Mouse (Mus musculus): ENCODE measurements around the gene Pigc. TPM values are rescaled to one million over a fixed set of nuclear protein-coding genes. Genes with fewer than 3 reads are reported as not detected.

Gene Pigc
- polyA plus RNA-seq, 1 experiment from 2014 or later, result 31.7 TPM

GRCm38 (mm10) chr1:161967936-161968335, 1.1 kb upstream of the Pigc start:
- Histone ChIP-seq H3K27ac (ENCODE audit: low read length) (no peak overlapping the region), H3K4me2 (ENCODE audit: low read depth, low read length) (no peak overlapping the region), H3K36me3 (ENCODE audit: control insufficient read depth, insufficient read depth) (peaks cover 7% of the 10 kb centered on the region; the same call in 1 of the 2 replicates), H3K4me3 (ENCODE audit: low read length) (no peak overlapping the region), H3K4me1 (ENCODE audit: control insufficient read depth, insufficient read depth, low read length) (peaks cover 15% of the 10 kb centered on the region), H3K9ac (ENCODE audit: low read length) (no peak overlapping the region), H3K9me3 (replicated peaks; ENCODE audit: control insufficient read depth, low read length) (no peaks in the 10 kb centered on the region), H3K27me3 (ENCODE audit: control insufficient read depth, insufficient read depth, low read length) (no peaks in the 10 kb centered on the region)
- WGBS, result 53% methylated on average over 2 of the region's 2 CpGs
- no peak for ATAC-seq (replicated peaks; ENCODE audit: extremely low read depth, insufficient read depth, low FRiP score)

- Histone ChIP-seq H3K4me1 (ENCODE audit: control insufficient read depth, insufficient read depth, low read length) (peaks cover 15% of the 10 kb centered on the region), H3K27ac (ENCODE audit: low read length) (no peak overlapping the region), H3K9me3 (replicated peaks; ENCODE audit: control insufficient read depth, low read length) (no peaks in the 10 kb centered on the region), H3K9ac (ENCODE audit: low read length) (no peak overlapping the region), H3K4me3 (ENCODE audit: low read length) (no peak overlapping the region), H3K36me3 (ENCODE audit: control insufficient read depth, insufficient read depth) (peaks cover 7% of the 10 kb centered on the region; the same call in 1 of the 2 replicates), H3K4me2 (ENCODE audit: low read depth, low read length) (no peak overlapping the region), H3K27me3 (ENCODE audit: control insufficient read depth, insufficient read depth, low read length) (no peaks in the 10 kb centered on the region)
- 94% methylated on average over 9 of the region's 9 CpGs for WGBS
- no peak for ATAC-seq (replicated peaks; ENCODE audit: extremely low read depth, insufficient read depth, low FRiP score)
Observed at GRCm38 (mm10) chr1:161970874-161971273, 1.9 kb downstream of the Pigc start.

GRCm38 (mm10) chr1:161972233-161972632, 3.2 kb downstream of the Pigc start:
- Histone ChIP-seq H3K4me1 (ENCODE audit: control insufficient read depth, insufficient read depth, low read length) (peaks cover 15% of the 10 kb centered on the region), H3K36me3 (ENCODE audit: control insufficient read depth, insufficient read depth) (peaks cover 7% of the 10 kb centered on the region; the same call in 1 of the 2 replicates), H3K9me3 (replicated peaks; ENCODE audit: control insufficient read depth, low read length) (no peaks in the 10 kb centered on the region), H3K4me2 (ENCODE audit: low read depth, low read length) (no peak overlapping the region), H3K27ac (ENCODE audit: low read length) (no peak overlapping the region), H3K27me3 (ENCODE audit: control insufficient read depth, insufficient read depth, low read length) (no peaks in the 10 kb centered on the region), H3K9ac (ENCODE audit: low read length) (no peak overlapping the region), H3K4me3 (ENCODE audit: low read length) (no peak overlapping the region)
- 85% methylated on average over 8 of the region's 8 CpGs for WGBS
- ATAC-seq (replicated peaks; ENCODE audit: extremely low read depth, insufficient read depth, low FRiP score), result no peak

GRCm38 (mm10) chr1:161976255-161977182, 7.5 kb downstream of the Pigc start:
- H3K9me3 ChIP-seq (replicated peaks; ENCODE audit: control insufficient read depth, low read length), result no peaks in the 10 kb centered on the region
- H3K9ac ChIP-seq (ENCODE audit: low read length), result no peak overlapping the region
- 41% methylated on average over 16 of the region's 16 CpGs for WGBS
- no peak overlapping the region for H3K4me2 ChIP-seq (ENCODE audit: low read depth, low read length)
- no peak overlapping the region for H3K27ac ChIP-seq (ENCODE audit: low read length)
- H3K36me3 ChIP-seq (ENCODE audit: control insufficient read depth, insufficient read depth), result no peaks in the 10 kb centered on the region
- peak; percentile 73 for ATAC-seq (replicated peaks; ENCODE audit: extremely low read depth, insufficient read depth, low FRiP score)
- H3K4me1 ChIP-seq (ENCODE audit: control insufficient read depth, insufficient read depth, low read length), result no peaks in the 10 kb centered on the region
- no peak overlapping the region for H3K4me3 ChIP-seq (ENCODE audit: low read length)
- H3K27me3 ChIP-seq (ENCODE audit: control insufficient read depth, insufficient read depth, low read length), result no peaks in the 10 kb centered on the region

- no peaks in the 10 kb centered on the region for H3K4me1 ChIP-seq (ENCODE audit: control insufficient read depth, insufficient read depth, low read length)
- 73% methylated on average over 4 of the region's 4 CpGs for WGBS
- H3K36me3 ChIP-seq (ENCODE audit: control insufficient read depth, insufficient read depth), result no peaks in the 10 kb centered on the region
- no peaks in the 10 kb centered on the region for H3K9me3 ChIP-seq (replicated peaks; ENCODE audit: control insufficient read depth, low read length)
- no peak overlapping the region for H3K4me2 ChIP-seq (ENCODE audit: low read depth, low read length)
- no peak overlapping the region for H3K27ac ChIP-seq (ENCODE audit: low read length)
- H3K4me3 ChIP-seq (ENCODE audit: low read length), result no peak overlapping the region
- no peak overlapping the region for H3K9ac ChIP-seq (ENCODE audit: low read length)
- no peak for ATAC-seq (replicated peaks; ENCODE audit: extremely low read depth, insufficient read depth, low FRiP score)
- H3K27me3 ChIP-seq (ENCODE audit: control insufficient read depth, insufficient read depth, low read length), result no peaks in the 10 kb centered on the region
Observed at GRCm38 (mm10) chr1:161977331-161977730, 8.3 kb downstream of the Pigc start.

- H3K9ac ChIP-seq (ENCODE audit: low read length), result no peak overlapping the region
- H3K4me1 ChIP-seq (ENCODE audit: control insufficient read depth, insufficient read depth, low read length), result no peaks in the 10 kb centered on the region
- no peaks in the 10 kb centered on the region for H3K36me3 ChIP-seq (ENCODE audit: control insufficient read depth, insufficient read depth)
- WGBS, result 82% methylated on average over 5 of the region's 5 CpGs
- no peak overlapping the region for H3K27ac ChIP-seq (ENCODE audit: low read length)
- H3K4me2 ChIP-seq (ENCODE audit: low read depth, low read length), result no peak overlapping the region
- H3K9me3 ChIP-seq (replicated peaks; ENCODE audit: control insufficient read depth, low read length), result no peaks in the 10 kb centered on the region
- ATAC-seq (replicated peaks; ENCODE audit: extremely low read depth, insufficient read depth, low FRiP score), result no peak
- H3K4me3 ChIP-seq (ENCODE audit: low read length), result no peak overlapping the region
- no peaks in the 10 kb centered on the region for H3K27me3 ChIP-seq (ENCODE audit: control insufficient read depth, insufficient read depth, low read length)
Observed at GRCm38 (mm10) chr1:161978173-161978700, 9.3 kb downstream of the Pigc start.

- 64% methylated on average over 1 of the region's 1 CpGs for WGBS
- H3K4me3 ChIP-seq (ENCODE audit: low read length), result no peak within 1 kb of the TSS
Observed at GRCm38 (mm10) chr1:161979536-161979935, 10.6 kb downstream of the Pigc start, which contains the start of gene 4930558K02Rik. 4930558K02Rik (minus strand) TSS chr1:161979636.

GRCm38 (mm10) chr1:161980046-161980445, 11.1 kb downstream of the Pigc start:
- ATAC-seq (replicated peaks; ENCODE audit: extremely low read depth, insufficient read depth, low FRiP score), result no peak
- H3K4me2 ChIP-seq (ENCODE audit: low read depth, low read length), result no peak overlapping the region
- 82% methylated on average over 2 of the region's 2 CpGs for WGBS
- H3K4me3 ChIP-seq (ENCODE audit: low read length), result no peak overlapping the region
- H3K27ac ChIP-seq (ENCODE audit: low read length), result no peak overlapping the region
- H3K36me3 ChIP-seq (ENCODE audit: control insufficient read depth, insufficient read depth), result no peaks in the 10 kb centered on the region
- no peak overlapping the region for H3K9ac ChIP-seq (ENCODE audit: low read length)
- H3K4me1 ChIP-seq (ENCODE audit: control insufficient read depth, insufficient read depth, low read length), result 0 out of 2 replicates have a peak, but pooled peaks cover 5% of the 10 kb centered on the region
- H3K9me3 ChIP-seq (replicated peaks; ENCODE audit: control insufficient read depth, low read length), result no peaks in the 10 kb centered on the region
- no peaks in the 10 kb centered on the region for H3K27me3 ChIP-seq (ENCODE audit: control insufficient read depth, insufficient read depth, low read length)

More at GRCm38 (mm10) chr1:161979536-161979935, 10.6 kb downstream of the Pigc start, which contains the start of gene 4930558K02Rik:
- Histone ChIP-seq H3K27me3 (ENCODE audit: control insufficient read depth, insufficient read depth, low read length) (no peaks in the 10 kb centered on the region), H3K4me1 (ENCODE audit: control insufficient read depth, insufficient read depth, low read length) (0 out of 2 replicates have a peak, but pooled peaks cover 4% of the 10 kb centered on the region), H3K9me3 (replicated peaks; ENCODE audit: control insufficient read depth, low read length) (no peaks in the 10 kb centered on the region), H3K9ac (ENCODE audit: low read length) (no peak within 1 kb of the TSS), H3K4me2 (ENCODE audit: low read depth, low read length) (no peak within 1 kb of the TSS), H3K27ac (ENCODE audit: low read length) (no peak within 1 kb of the TSS), H3K36me3 (ENCODE audit: control insufficient read depth, insufficient read depth) (no peaks in the 10 kb centered on the region)
- no peak for ATAC-seq (replicated peaks; ENCODE audit: extremely low read depth, insufficient read depth, low FRiP score)

Data from heart, embryonic 16.5 days (tissue).